Mouse (Mus musculus) lung, postnatal 0 days (tissue): Measurements from ENCODE around the gene Alox12.

Experiments
- CTCF ChIP-seq: IDR thresholded peaks from 2 replicates; pipeline ENCODE4 v1.5.1; 2016; ENCODE audit warnings: antibody characterized with exemption, mild to moderate bottlenecking
- EP300 ChIP-seq: IDR thresholded peaks from 2 replicates; pipeline ENCODE4 v1.6.1; 2016; ENCODE audit warnings: antibody characterized with exemption, mild to moderate bottlenecking, control low read depth

DNA sequence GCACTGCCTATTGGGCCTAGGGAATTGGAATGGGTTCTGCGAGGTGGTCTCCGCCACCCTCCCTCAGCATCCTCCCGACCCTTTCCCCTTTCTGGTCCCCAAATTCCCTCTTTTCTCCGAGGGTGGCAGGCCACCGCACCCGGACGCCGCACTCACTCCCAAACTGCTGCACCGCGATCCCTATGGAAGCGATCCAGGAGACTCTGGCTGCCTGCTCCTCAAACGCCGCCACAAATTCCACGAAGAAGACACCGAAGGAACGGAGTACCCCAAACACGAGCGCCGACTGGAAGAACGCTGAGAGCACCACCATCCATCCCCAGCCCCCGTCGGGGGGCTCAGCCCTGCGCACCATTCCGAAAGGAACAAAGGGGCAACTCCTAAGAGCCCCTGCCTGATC, 34.8 kb downstream of the Alox12 start:
- TF ChIP-seq CTCF: no peak
- no peak for TF ChIP-seq EP300
